Mouse (Mus musculus): Measurements from ENCODE around the gene BC048403.
"Not testable (repeated sequence)": the region's sequence is repeated elsewhere in the genome, so short reads cannot be mapped to it uniquely, and the experiment has no call there.

BC048403 gene

GRCm38 (mm10) chr10:121756677-121757076, 16.9 kb downstream of the BC048403 start:
- DNase-seq (ENCODE audit: low read depth, low spot score) = no peak

- DNase-seq (ENCODE audit: low read depth, low spot score) = no peak
Observed at GRCm38 (mm10) chr10:121759095-121759494, 19.4 kb downstream of the BC048403 start.

- no peak for DNase-seq (ENCODE audit: low read depth, low spot score)
Observed at GRCm38 (mm10) chr10:121762141-121762540, 22.4 kb downstream of the BC048403 start.

- no peak for DNase-seq (ENCODE audit: low read depth, low spot score)
Observed at GRCm38 (mm10) chr10:121763191-121763590, 23.5 kb downstream of the BC048403 start.

- no peak for DNase-seq (ENCODE audit: low read depth, low spot score)
Observed at GRCm38 (mm10) chr10:121764469-121765173, 24.9 kb downstream of the BC048403 start.

- DNase-seq (ENCODE audit: low read depth, low spot score) = no peak
Observed at GRCm38 (mm10) chr10:121765174-121766057, 25.7 kb downstream of the BC048403 start.

- DNase-seq (ENCODE audit: low read depth, low spot score) = not testable (repeated sequence)
Observed at GRCm38 (mm10) chr10:121767295-121767694, 27.6 kb downstream of the BC048403 start.

- DNase-seq (ENCODE audit: low read depth, low spot score) = no peak
Observed at GRCm38 (mm10) chr10:121769711-121770110, 30.0 kb downstream of the BC048403 start.

GRCm38 (mm10) chr10:121770624-121771577, 31.2 kb downstream of the BC048403 start:
- peak; percentile 33 for DNase-seq (ENCODE audit: low read depth, low spot score)

- no peak for DNase-seq (ENCODE audit: low read depth, low spot score)
Observed at GRCm38 (mm10) chr10:121773813-121774212, 34.1 kb downstream of the BC048403 start.

GRCm38 (mm10) chr10:121775990-121776389, 36.3 kb downstream of the BC048403 start:
- DNase-seq (ENCODE audit: low read depth, low spot score) = no peak

GRCm38 (mm10) chr10:121781159-121781558, 41.4 kb downstream of the BC048403 start:
- DNase-seq (ENCODE audit: low read depth, low spot score) = no peak

- no peak for DNase-seq (ENCODE audit: low read depth, low spot score)
Observed at GRCm38 (mm10) chr10:121788536-121788935, 48.8 kb downstream of the BC048403 start.

- DNase-seq (ENCODE audit: low read depth, low spot score) = no peak
Observed at GRCm38 (mm10) chr10:121790078-121790477, 50.3 kb downstream of the BC048403 start.

GRCm38 (mm10) chr10:121792661-121793060, 52.9 kb downstream of the BC048403 start:
- DNase-seq (ENCODE audit: low read depth, low spot score) = no peak

- DNase-seq (ENCODE audit: low read depth, low spot score) = no peak
Observed at GRCm38 (mm10) chr10:121794486-121794885, 54.7 kb downstream of the BC048403 start.

GRCm38 (mm10) chr10:121796027-121796802, 56.5 kb downstream of the BC048403 start:
- DNase-seq (ENCODE audit: low read depth, low spot score) = no peak

- DNase-seq (ENCODE audit: low read depth, low spot score) = no peak
Observed at GRCm38 (mm10) chr10:121800041-121800440, 60.3 kb downstream of the BC048403 start.

All from WW6 (cell line).